Mouse (Mus musculus) c-Kit-positive CD71-positive TER-119-positive erythroid progenitor cells, embryonic 14.5 days (primary cell): ENCODE data around the gene Inpp5a.
"Not testable (repeated sequence)": the region's sequence is repeated elsewhere in the genome, so short reads cannot be mapped to it uniquely, and the experiment has no call there.

Source experiments
- DNase-seq: peaks from one replicate; pipeline ENCODE4 v3.0.0-alpha.2; 2013; ENCODE audit warnings: low spot score

Gene Inpp5a

GRCm38 (mm10) chr7:139399977-139400685 is 11.2 kb downstream of the Inpp5a start:
- no peak for DNase-seq

DNA sequence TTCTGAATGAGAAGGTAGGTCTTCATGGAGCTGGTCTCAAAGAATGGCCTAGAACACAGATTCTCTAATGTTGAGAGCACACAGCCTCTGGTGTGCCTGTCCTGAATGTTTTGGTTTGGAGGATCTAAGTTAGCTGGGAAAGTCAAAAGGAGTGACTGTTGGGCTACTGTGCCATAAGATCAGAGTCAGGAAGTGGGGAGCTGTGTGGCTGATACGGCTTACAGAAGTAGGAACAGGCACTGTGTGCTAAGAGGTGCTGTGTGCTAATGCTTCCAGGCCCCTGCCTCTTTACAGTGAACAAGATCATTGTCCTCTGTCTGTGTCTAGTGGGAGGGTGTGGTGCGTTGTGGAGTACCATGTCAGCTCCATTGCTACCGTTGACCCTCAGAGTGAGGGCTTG is 12.0 kb downstream of the Inpp5a start:
- no peak for DNase-seq

GRCm38 (mm10) chr7:139401791-139402190 is 12.9 kb downstream of the Inpp5a start:
- DNase-seq, result no peak

DNA sequence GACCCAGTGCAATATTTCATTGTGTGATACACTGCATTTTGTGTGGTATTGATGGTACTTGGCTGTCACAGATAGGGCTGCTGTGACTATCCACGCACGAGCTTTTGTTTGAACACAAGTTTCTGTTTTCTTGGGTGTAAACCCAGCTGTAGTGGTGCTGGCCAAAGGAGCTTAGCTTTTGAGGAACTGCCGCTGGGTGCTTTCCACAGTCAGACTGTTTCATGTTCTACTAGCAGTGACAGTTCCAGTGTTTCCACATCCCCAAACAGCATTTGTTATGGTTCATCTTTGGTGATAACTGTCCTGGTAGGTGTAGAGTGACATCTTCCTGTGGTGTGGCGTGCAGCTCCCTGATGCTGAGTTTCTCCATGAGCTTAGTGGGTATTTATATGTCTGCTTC is 13.8 kb downstream of the Inpp5a start:
- DNase-seq, result no peak

- DNase-seq, result no peak
Observed at GRCm38 (mm10) chr7:139406581-139406980, 17.7 kb downstream of the Inpp5a start.

- no peak for DNase-seq
Observed at GRCm38 (mm10) chr7:139407966-139408365, 19.1 kb downstream of the Inpp5a start.

DNA sequence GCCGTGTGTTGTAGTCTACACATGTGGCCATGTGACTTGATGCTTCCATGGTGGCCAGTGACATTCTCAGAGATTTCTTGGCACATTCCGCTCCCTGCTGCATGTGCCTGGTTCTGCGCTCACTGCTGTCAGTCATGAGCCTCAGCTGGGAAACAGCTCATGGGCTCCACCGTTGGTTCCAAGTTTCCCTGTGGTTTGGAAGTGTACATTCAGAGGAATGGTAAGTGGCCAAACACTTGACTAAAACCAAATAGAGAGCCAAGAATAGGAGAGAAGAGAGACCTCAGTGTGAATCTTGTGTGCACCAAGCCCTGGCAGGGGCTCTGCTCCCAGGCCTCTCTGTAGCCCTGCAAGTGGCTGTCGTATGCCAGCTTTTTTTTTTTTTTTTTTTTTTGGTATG is 21.0 kb downstream of the Inpp5a start:
- no peak for DNase-seq

GRCm38 (mm10) chr7:139412223-139412950 is 23.5 kb downstream of the Inpp5a start:
- no peak for DNase-seq

- no peak for DNase-seq
Observed at GRCm38 (mm10) chr7:139413400-139413799, 24.5 kb downstream of the Inpp5a start.

DNA sequence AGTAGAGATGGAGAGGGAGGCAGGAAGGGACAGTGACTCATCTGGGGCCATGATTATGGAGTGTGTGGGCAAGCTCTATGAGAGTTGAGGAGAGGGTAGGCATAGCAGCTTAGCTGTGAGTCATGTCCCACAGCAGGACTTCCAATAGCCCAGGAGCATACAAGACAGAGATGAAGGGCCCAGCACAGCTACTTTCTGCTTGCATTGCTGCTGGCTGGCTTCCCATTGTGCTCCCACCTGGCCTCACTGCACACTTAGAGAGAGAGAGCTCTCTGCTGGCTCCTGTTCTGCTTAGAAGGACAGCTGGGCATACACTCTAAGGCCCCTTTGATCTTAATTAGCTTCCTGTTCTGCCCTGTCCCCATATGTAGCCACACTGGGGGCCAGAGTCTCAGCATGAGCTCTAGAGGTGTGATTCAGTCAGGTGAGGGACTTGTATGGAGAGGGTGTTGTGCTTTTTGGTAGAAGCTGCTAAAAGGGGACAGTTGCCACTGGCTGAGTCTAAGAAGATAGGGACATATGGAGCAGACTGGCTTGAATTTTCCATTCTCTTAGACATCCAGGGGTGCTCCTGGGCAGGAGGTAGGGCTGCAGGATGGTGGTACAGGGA is 26.8 kb downstream of the Inpp5a start:
- no peak for DNase-seq

DNA sequence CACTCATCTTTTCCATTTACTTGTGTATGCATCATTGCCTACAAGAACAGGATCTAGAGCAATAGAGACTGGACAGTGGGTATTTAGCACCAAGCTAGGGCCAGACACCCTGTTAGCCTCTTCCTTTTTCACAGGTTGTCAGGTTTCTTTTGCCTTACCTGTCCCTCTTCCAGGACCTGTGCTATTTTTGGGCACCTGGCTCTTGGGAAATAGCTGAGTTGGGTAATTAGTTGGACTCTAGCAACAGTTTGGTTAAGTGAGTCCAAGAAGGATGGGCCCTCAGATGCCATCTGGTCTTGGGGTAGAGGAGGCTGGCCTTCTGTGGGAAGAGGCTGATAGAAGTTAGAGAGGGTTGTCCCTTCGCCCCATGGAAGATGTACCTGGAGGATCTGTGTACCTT is 29.5 kb downstream of the Inpp5a start:
- DNase-seq, result no peak

DNA sequence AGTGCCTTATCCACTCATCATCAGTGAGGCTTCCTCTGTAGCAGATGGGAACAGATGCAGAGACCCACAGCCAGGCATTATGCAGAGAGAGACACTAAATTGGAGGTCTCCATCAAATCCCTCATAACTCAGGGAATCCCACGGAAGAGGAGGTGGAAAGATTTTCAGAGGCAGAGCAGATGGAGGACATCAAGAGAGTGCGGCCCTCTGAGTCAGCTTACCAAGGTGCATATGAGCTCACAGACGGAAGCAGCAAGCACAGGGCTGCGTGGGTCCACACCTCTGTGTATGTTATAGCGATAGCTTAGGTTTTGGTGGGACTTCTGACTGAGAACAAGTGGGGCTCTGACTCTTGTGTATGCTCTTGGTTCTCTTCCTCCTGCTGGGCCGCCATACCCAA is 33.9 kb downstream of the Inpp5a start:
- DNase-seq, result no peak

DNA sequence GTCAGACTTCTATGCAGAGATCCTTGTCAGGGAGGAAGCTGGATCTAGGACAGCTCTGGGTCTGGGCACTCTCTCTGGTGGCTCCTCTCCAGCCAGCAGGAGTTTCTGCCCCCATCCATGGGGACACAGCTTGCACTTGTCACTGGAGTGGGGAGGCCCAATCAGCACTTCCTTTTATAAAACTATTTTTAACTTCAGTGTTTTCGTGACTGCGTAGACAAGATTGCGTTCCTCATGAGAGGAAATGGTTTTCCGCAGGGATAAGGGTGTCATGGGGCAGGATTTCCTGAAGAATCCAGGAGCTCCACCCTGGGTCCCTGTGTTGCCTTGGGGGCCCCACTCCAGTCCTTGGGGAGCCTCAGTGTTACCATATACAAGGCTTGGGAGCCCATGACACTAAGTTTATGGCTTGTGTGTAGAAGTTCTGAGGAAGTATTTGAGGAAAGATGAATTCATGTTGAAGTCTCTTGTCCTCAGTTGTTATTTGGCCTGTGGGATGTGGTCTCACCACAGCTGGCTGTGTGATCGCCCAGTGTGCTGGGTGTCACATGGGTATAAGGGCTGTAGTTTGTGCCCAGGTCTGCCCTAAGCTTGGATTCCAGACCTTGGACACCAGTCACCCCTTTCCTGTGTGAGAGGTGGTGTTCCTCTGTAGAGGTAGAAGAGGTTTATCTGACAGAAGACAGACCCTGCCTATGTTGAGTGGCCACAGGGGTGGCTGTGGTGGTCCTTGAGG is 45.4 kb downstream of the Inpp5a start:
- DNase-seq, result no peak

DNA sequence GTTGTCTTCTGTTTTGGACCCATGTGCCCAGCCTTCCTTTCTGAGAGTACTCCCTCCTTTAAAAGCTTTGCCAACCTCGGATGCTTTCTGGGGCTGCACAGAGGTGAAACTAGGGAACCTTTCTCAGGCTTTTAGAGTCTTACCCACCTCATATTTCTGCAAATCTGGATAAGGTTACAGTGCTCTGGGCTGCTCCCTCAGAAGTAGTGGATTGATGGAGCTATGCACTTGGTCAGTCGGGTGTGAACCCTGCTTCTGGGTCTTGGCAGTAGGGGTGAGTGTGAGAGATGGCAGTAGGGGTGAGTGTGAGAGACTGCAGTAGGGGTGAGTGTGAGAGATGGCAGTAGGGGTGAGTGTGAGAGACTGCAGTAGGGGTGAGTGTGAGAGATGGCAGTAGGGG is 46.0 kb downstream of the Inpp5a start:
- DNase-seq, result not testable (repeated sequence)

GRCm38 (mm10) chr7:139435749-139436148 is 46.8 kb downstream of the Inpp5a start:
- no peak for DNase-seq

GRCm38 (mm10) chr7:139436951-139437350 is 48.0 kb downstream of the Inpp5a start:
- no peak for DNase-seq

- DNase-seq, result no peak
Observed at GRCm38 (mm10) chr7:139437471-139437870, 48.6 kb downstream of the Inpp5a start.

GRCm38 (mm10) chr7:139437926-139438600 is 49.2 kb downstream of the Inpp5a start:
- no peak for DNase-seq

DNA sequence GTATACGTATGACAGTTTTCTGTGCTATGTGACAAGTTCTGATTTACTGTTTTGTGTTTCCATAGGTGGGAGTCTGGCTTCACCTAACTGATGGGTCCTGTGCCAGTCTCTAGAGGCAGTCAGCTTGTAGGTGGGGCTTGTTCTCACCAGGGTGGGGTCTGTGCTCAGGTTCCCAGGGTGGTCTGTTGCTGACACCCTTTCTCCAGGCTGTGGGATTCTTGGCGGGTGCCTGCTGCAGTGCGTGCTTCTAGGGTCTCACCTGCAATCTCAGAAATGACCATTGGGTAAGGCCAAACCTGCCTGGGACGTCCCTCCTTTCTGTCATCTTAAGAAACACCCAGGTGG is 49.7 kb downstream of the Inpp5a start:
- no peak for DNase-seq

DNA sequence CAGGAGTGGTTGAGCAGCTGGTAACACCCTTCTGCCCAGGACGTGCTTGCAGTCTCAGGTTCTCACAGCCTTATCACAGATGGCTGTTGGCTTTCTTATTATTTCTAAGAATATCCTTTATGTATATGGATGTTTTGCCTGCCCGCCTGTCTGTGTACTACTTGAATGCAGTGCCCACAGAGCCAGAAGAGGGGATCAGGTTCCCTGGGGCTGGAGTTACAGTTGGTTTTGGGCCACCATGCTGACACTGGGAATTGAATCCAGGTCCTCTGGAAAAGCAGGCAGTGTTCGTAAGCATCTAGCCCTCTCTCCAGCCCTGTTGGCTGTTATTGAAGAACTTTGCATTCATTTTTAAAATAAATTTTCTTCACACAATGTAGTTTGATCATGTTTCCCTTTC is 50.1 kb downstream of the Inpp5a start:
- DNase-seq, result no peak

- no peak for DNase-seq
Observed at GRCm38 (mm10) chr7:139439922-139440895, 51.3 kb downstream of the Inpp5a start.
